Comparison of ENCODE assay signal across 13 mouse cellular contexts in the genomic region with DNA sequence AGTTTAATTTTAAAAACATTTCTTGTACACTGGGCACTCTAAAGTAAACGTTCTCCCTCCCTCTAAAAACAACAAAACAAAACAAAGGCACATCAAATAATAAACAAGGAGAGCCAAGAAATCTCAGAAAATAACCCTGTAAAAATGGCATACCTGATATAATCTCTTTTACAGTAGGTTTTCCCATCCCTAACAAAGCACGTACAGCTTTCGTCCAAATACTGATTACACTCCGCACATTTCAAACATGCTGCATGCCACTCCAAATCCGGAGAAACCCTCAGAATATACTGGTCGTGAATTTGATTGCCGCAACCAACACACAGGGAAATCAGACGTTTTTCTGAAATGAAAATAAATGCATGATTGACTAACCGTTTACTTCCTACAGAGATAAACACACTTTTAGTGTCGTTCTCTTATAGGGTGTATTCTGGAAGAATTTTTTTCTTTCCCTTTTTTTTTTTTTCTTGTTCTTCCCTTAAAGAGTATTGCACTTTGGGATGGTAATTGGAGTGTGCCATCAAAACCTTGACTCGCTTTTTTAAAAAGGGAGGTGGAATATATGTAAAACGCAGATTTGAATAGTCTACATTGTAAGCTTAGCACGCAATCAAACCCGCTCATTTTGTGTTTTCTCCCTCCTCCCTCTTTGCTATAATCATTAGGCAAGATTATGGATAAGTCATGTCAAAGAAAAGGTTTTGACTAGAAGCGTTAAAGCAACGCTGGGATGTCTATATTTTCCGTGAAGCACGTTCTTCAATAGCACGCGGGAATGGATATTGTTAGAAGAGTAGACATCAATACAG. TPM values are rescaled to one million over a fixed set of nuclear protein-coding genes. Genes with fewer than 3 reads are reported as not detected.
A peak's percentile ranks its signal among the peaks of the same experiment; 100 is the strongest.
DNase-seq lines count a peak whose midpoint lies in the region; ATAC-seq and TF ChIP-seq lines count a peak whose summit lies in the region.
"Had no signal": no experiment of that assay in that cellular context is flagged by ENCODE, and none has a peak within 500 bp of the region (broad histone marks: within the 10 kb centered on the region; RNA-seq: fewer than 3 reads in every experiment).

No protein-coding gene starts in this region.

- peak overlapping the region; percentile 56 for H3K4me3 ChIP-seq in liver, embryonic 11.5 days (ENCODE audit: low read depth, low read length)
- H3K4me3 ChIP-seq in liver, postnatal 0 days (ENCODE audit: low read depth, low read length) = no peak overlapping the region
- H3K4me3 ChIP-seq in forebrain, embryonic 10.5 days = peak overlapping the region; percentile 67
- H3K4me3 ChIP-seq in intestine, postnatal 0 days (ENCODE audit: low read depth, low read length) = 0 out of 2 replicates have a peak overlapping the region, but pooled peaks have one; percentile 44

- no peaks in the 10 kb centered on the region for H3K9me3 ChIP-seq in liver, embryonic 11.5 days (ENCODE audit: control insufficient read depth, low read length)
- no peaks in the 10 kb centered on the region for H3K9me3 ChIP-seq in liver, postnatal 0 days (ENCODE audit: low read length)
- no peaks in the 10 kb centered on the region for H3K9me3 ChIP-seq in forebrain, embryonic 10.5 days
- H3K9me3 ChIP-seq in intestine, postnatal 0 days (ENCODE audit: control insufficient read depth) = no peaks in the 10 kb centered on the region
- H3K9me3 ChIP-seq: liver, embryonic 15.5 days had no signal

- H3K4me1 ChIP-seq in liver, embryonic 11.5 days (replicated peaks; ENCODE audit: control insufficient read depth, insufficient read depth, low read length) = no peaks in the 10 kb centered on the region
- H3K4me1 ChIP-seq in liver, postnatal 0 days (ENCODE audit: insufficient read depth) = no peaks in the 10 kb centered on the region
- H3K4me1 ChIP-seq in forebrain, embryonic 10.5 days = peaks cover 39% of the 10 kb centered on the region
- H3K4me1 ChIP-seq in intestine, postnatal 0 days (replicated peaks; ENCODE audit: control insufficient read depth, insufficient read depth, low read length) = no peaks in the 10 kb centered on the region
- H3K4me1 ChIP-seq: liver, embryonic 15.5 days had no signal

- no peak for TF ChIP-seq CTCF in liver, postnatal 0 days (IDR thresholded peaks at IDR 0.05; ENCODE audit: low read depth)
- no peak for TF ChIP-seq CTCF in intestine, postnatal 0 days (IDR thresholded peaks at IDR 0.05; ENCODE audit: low read depth)

- peaks cover 90% of the 10 kb centered on the region for H3K27me3 ChIP-seq in liver, embryonic 11.5 days (replicated peaks; ENCODE audit: control insufficient read depth, insufficient read depth, low read length)
- H3K27me3 ChIP-seq in liver, postnatal 0 days (ENCODE audit: insufficient read depth, low read length) = peaks cover 93% of the 10 kb centered on the region
- H3K27me3 ChIP-seq in forebrain, embryonic 10.5 days (ENCODE audit: poor library complexity, severe bottlenecking) = peaks cover 100% of the 10 kb centered on the region
- peaks cover 91% of the 10 kb centered on the region for H3K27me3 ChIP-seq in intestine, postnatal 0 days (replicated peaks; ENCODE audit: control insufficient read depth, insufficient read depth, low read length)
- H3K27me3 ChIP-seq: CH12.LX had no signal

- 1% methylated on average over 20 of the region's 20 CpGs for WGBS in liver, embryonic 11.5 days
- WGBS in liver, postnatal 0 days (ENCODE audit: insufficient replicate concordance) = 2% methylated on average over 20 of the region's 20 CpGs
- WGBS in forebrain, embryonic 10.5 days = under 1% methylated on average over 20 of the region's 20 CpGs
- WGBS in intestine, postnatal 0 days = 3% methylated on average over 20 of the region's 20 CpGs

- no peaks in the 10 kb centered on the region for H3K36me3 ChIP-seq in liver, embryonic 11.5 days (ENCODE audit: control insufficient read depth, insufficient read depth, low read length)
- H3K36me3 ChIP-seq in liver, postnatal 0 days (replicated peaks; ENCODE audit: insufficient read depth, low read length) = no peaks in the 10 kb centered on the region
- no peaks in the 10 kb centered on the region for H3K36me3 ChIP-seq in forebrain, embryonic 10.5 days (replicated peaks)
- H3K36me3 ChIP-seq in intestine, postnatal 0 days (ENCODE audit: control insufficient read depth, insufficient read depth) = no peaks in the 10 kb centered on the region
- H3K36me3 ChIP-seq: liver, embryonic 15.5 days had no signal

- H3K27ac ChIP-seq in liver, embryonic 11.5 days (ENCODE audit: low read depth, low read length) = no peak overlapping the region
- no peak overlapping the region for H3K27ac ChIP-seq in liver, postnatal 0 days (ENCODE audit: low read depth)
- no peak overlapping the region for H3K27ac ChIP-seq in forebrain, embryonic 10.5 days
- H3K27ac ChIP-seq in intestine, postnatal 0 days (ENCODE audit: low read depth, low read length) = no peak overlapping the region
- H3K27ac ChIP-seq: liver, embryonic 15.5 days had no signal

- peak overlapping the region; percentile 77; the same call in 1 of the 2 replicates for H3K4me2 ChIP-seq in liver, embryonic 11.5 days
- H3K4me2 ChIP-seq in liver, postnatal 0 days (ENCODE audit: low read depth, low read length) = no peak overlapping the region
- no peak overlapping the region for H3K4me2 ChIP-seq in intestine, postnatal 0 days (replicated peaks; ENCODE audit: low read depth)

- TF ChIP-seq EP300 in liver, postnatal 0 days (IDR thresholded peaks at IDR 0.05; ENCODE audit: low read depth) = no peak

- no peak for ATAC-seq in liver, embryonic 11.5 days (replicated peaks; ENCODE audit: low FRiP score)
- no peak for ATAC-seq in liver, postnatal 0 days
- ATAC-seq in intestine, postnatal 0 days = no peak
- ATAC-seq in monocyte, adult 5-6 weeks (replicated peaks; ENCODE audit: insufficient number of reproducible peaks, low FRiP score, low TSS enrichment, poor library complexity, severe bottlenecking) = no peak

- H3K9ac ChIP-seq in liver, embryonic 11.5 days (ENCODE audit: low read depth, low read length) = no peak overlapping the region
- no peak overlapping the region for H3K9ac ChIP-seq in liver, postnatal 0 days (replicated peaks)
- H3K9ac ChIP-seq in intestine, postnatal 0 days (ENCODE audit: low read depth, low read length) = no peak overlapping the region
- H3K9ac ChIP-seq: liver, embryonic 15.5 days had no signal

- no peak for DNase-seq in liver, embryonic 11.5 days (ENCODE audit: low spot score)
- DNase-seq in liver, postnatal 0 days = no peak
- no peak for DNase-seq in forebrain, embryonic 10.5 days (ENCODE audit: extremely low spot score, low spot score)
- DNase-seq in retina, embryonic 14.5 days (ENCODE audit: low spot score) = peak; percentile 51
- no peak for DNase-seq in ovary, postnatal 36 days (ENCODE audit: low spot score)
- DNase-seq in testis, postnatal 10 days (ENCODE audit: low spot score) = no peak
- DNase-seq: cerebellum, adult 8-10 months; kidney, postnatal 25 days; thymus, adult 2 months had no signal

RNA-seq across cellular contexts. Expression of a gene that starts 1.2 kb away (rescaled TPM):
- 6.2 and 8.6 TPM in 2 replicates for polyA plus RNA-seq in liver, embryonic 11.5 days (2014; fragmentation: Nextera tagmentation; extraction: Ambion mirVana)
- polyA plus RNA-seq in liver, postnatal 0 days (2015; fragmentation: Nextera tagmentation; extraction: Ambion mirVana) = not detected in 2 replicates
- polyA plus RNA-seq in forebrain, embryonic 10.5 days (2016; fragmentation: Nextera tagmentation; extraction: Ambion mirVana) = 9.5 and 9.6 TPM in 2 replicates
- 1.4 and 2.4 TPM in 2 replicates for polyA plus RNA-seq in intestine, postnatal 0 days (2015; fragmentation: Nextera tagmentation; extraction: Ambion mirVana)
- total RNA-seq in monocyte, adult 5-6 weeks (2017) = not detected in 3 replicates
- total RNA-seq: CH12.LX had no signal
